Mouse (Mus musculus): Measurements from ENCODE around the gene Kif2a. TPM values are rescaled to one million over a fixed set of nuclear protein-coding genes. Genes with fewer than 3 reads are reported as not detected.

Kif2a gene
- total and polyA plus RNA-seq, 3 experiments: 16.3 to 85.5 (median 21.1) TPM

GRCm38 (mm10) chr13:107035078-107035477, 13.2 kb upstream of the Kif2a start:
- peak overlapping the region; percentile 67 for H3K4me2 ChIP-seq (ENCODE audit: insufficient read depth, low read depth, poor library complexity, severe bottlenecking)
- peaks cover 0 to 24% of the 10 kb centered on the region in 2 experiments for H3K36me3 ChIP-seq (replicated peaks in 1 of 2; ENCODE audit: control insufficient read depth in 1 of 2, insufficient read depth in 1 of 2, low read length in 1 of 2)
- peaks cover 4% of the 10 kb centered on the region for H3K79me2 ChIP-seq (replicated peaks; ENCODE audit: control insufficient read depth, extremely low read depth, insufficient read depth, poor library complexity, severe bottlenecking)
- no peaks in the 10 kb centered on the region for H3K27me3 ChIP-seq (replicated peaks)
- DNase-seq (ENCODE audit: extremely low read depth): no peak
- peak overlapping the region; percentile 4; the same call in 1 of the 2 replicates for H3K27ac ChIP-seq (ENCODE audit: insufficient read depth, low read depth)
- dilution Hi-C loops (cut with MboI; ENCODE audit: extremely low pct_ligation_motif_present, extremely low pct_unique_long_range_greater_than_20kb, low sequenced_read_pairs): no loop called here
- peak overlapping the region; percentile 56 to 97 (median 60) for H3K4me3 ChIP-seq (replicated peaks in 1 of 3; ENCODE audit: low read depth in 2 of 3, low read length in 2 of 3, poor library complexity in 1 of 3)
- H3K9me3 ChIP-seq (replicated peaks; ENCODE audit: low read length): no peaks in the 10 kb centered on the region
- TF ChIP-seq TBP (conservative IDR thresholded peaks at IDR 0.05; ENCODE audit: low read depth, low read length): no peak
- no peak for TF ChIP-seq IRF4 (IDR thresholded peaks at IDR 0.05; ENCODE audit: low read depth, low read length)
- TF ChIP-seq USF1 (IDR thresholded peaks at IDR 0.05; ENCODE audit: low read depth, low read length): no peak
- no peak for TF ChIP-seq PAX5 (IDR thresholded peaks at IDR 0.05; ENCODE audit: low read length)
- TF ChIP-seq CTCF (conservative IDR thresholded peaks at IDR 0.05 in 1 of 2, IDR thresholded peaks at IDR 0.05 in 1 of 2; ENCODE audit: low read depth in 2 of 2, low read length in 2 of 2): no peak
- no peak for TF ChIP-seq SIN3A (IDR thresholded peaks at IDR 0.05; ENCODE audit: low read length)
- TF ChIP-seq MAZ (IDR thresholded peaks at IDR 0.05; ENCODE audit: low read depth, low read length): no peak
- TF ChIP-seq RAD21 (IDR thresholded peaks at IDR 0.05; ENCODE audit: low read depth, low read length): no peak
- no peak for TF ChIP-seq BHLHE40 (IDR thresholded peaks at IDR 0.05; ENCODE audit: low read depth, low read length)
- no peak; the same call in 1 of the 2 replicates for TF ChIP-seq ZNF384 (IDR thresholded peaks at IDR 0.05; ENCODE audit: low read depth, low read length)
- TF ChIP-seq ZC3H11A (IDR thresholded peaks at IDR 0.05; ENCODE audit: low read depth, low read length): no peak
- no peak for TF ChIP-seq ZMIZ1 (IDR thresholded peaks at IDR 0.05; ENCODE audit: low read depth, low read length)
- no peak for TF ChIP-seq MEF2A (IDR thresholded peaks at IDR 0.05; ENCODE audit: borderline replicate concordance, low read depth, low read length)
- no peak for TF ChIP-seq ETS1 (conservative IDR thresholded peaks at IDR 0.05; ENCODE audit: low read depth, low read length)
- TF ChIP-seq POLR2A (IDR thresholded peaks at IDR 0.05; ENCODE audit: low read depth, low read length): no peak
- TF ChIP-seq KAT2A (IDR thresholded peaks at IDR 0.05; ENCODE audit: insufficient replicate concordance, low read length): no peak
- H3K4me1 ChIP-seq (ENCODE audit: control insufficient read depth in 1 of 2, insufficient read depth in 2 of 2): peaks cover 0 to 35% of the 10 kb centered on the region in 2 experiments; a peak in 2 of 4 replicates
- in situ Hi-C loops (cut with MboI; ENCODE audit: low pct_ligation_motif_present, low pct_unique_long_range_greater_than_20kb, low sequenced_read_pairs): no loop called here
- H3K9ac ChIP-seq (ENCODE audit: insufficient read depth, low read depth): peak overlapping the region; percentile 100

- H3K4me2 ChIP-seq (ENCODE audit: insufficient read depth, low read depth, poor library complexity, severe bottlenecking): peak overlapping the region; percentile 67
- dilution Hi-C loops (cut with MboI; ENCODE audit: extremely low pct_ligation_motif_present, extremely low pct_unique_long_range_greater_than_20kb, low sequenced_read_pairs) (no loop called here), in situ Hi-C loops (cut with MboI; ENCODE audit: low pct_ligation_motif_present, low pct_unique_long_range_greater_than_20kb, low sequenced_read_pairs) (no loop called here)
- peak; percentile 86 for DNase-seq (ENCODE audit: extremely low read depth)
- H3K4me1 ChIP-seq (ENCODE audit: control insufficient read depth in 1 of 2, insufficient read depth in 2 of 2): peaks cover 0 to 38% of the 10 kb centered on the region in 2 experiments; a peak in 2 of 4 replicates
- H3K27ac ChIP-seq (ENCODE audit: insufficient read depth, low read depth): peak overlapping the region; percentile 53; the same call in 1 of the 2 replicates
- H3K79me2 ChIP-seq (replicated peaks; ENCODE audit: control insufficient read depth, extremely low read depth, insufficient read depth, poor library complexity, severe bottlenecking): peaks cover 4% of the 10 kb centered on the region
- H3K36me3 ChIP-seq (replicated peaks in 1 of 2; ENCODE audit: control insufficient read depth in 1 of 2, insufficient read depth in 1 of 2, low read length in 1 of 2): peaks cover 0 to 24% of the 10 kb centered on the region in 2 experiments
- H3K9me3 ChIP-seq (replicated peaks; ENCODE audit: low read length): no peaks in the 10 kb centered on the region
- H3K4me3 ChIP-seq (replicated peaks in 1 of 3; ENCODE audit: low read depth in 2 of 3, low read length in 2 of 3, poor library complexity in 1 of 3): peak overlapping the region; percentile 56 to 97 (median 93)
- peak overlapping the region; percentile 100 for H3K9ac ChIP-seq (ENCODE audit: insufficient read depth, low read depth)
- H3K27me3 ChIP-seq (replicated peaks): no peaks in the 10 kb centered on the region
- TF ChIP-seq IRF4 (IDR thresholded peaks at IDR 0.05; ENCODE audit: low read depth, low read length): no peak
- no peak for TF ChIP-seq SMC3 (IDR thresholded peaks at IDR 0.05; ENCODE audit: low read depth, low read length)
- 0 out of 2 replicates have a peak, but pooled peaks have one; percentile 17 for TF ChIP-seq KAT2A (IDR thresholded peaks at IDR 0.05; ENCODE audit: insufficient replicate concordance, low read length)
- TF ChIP-seq NELFE (IDR thresholded peaks at IDR 0.05; ENCODE audit: low read depth, low read length): peak; percentile 49; the same call in 1 of the 2 replicates
- TF ChIP-seq POLR2A (IDR thresholded peaks at IDR 0.05; ENCODE audit: low read depth, low read length): peak; percentile 66
- peak; percentile 93 for TF ChIP-seq MYC (IDR thresholded peaks at IDR 0.05; ENCODE audit: low read depth, low read length)
- TF ChIP-seq UBTF (IDR thresholded peaks at IDR 0.05; ENCODE audit: low read depth, low read length): no peak
- TF ChIP-seq ZMIZ1 (IDR thresholded peaks at IDR 0.05; ENCODE audit: low read depth, low read length): peak; percentile 55; the same call in 1 of the 2 replicates
- TF ChIP-seq HCFC1 (IDR thresholded peaks at IDR 0.05; ENCODE audit: low read depth, low read length): peak; percentile 80
- no peak for TF ChIP-seq RCOR1 (conservative IDR thresholded peaks at IDR 0.05; ENCODE audit: low read depth, low read length)
- TF ChIP-seq TCF12 (IDR thresholded peaks at IDR 0.05; ENCODE audit: low read depth, low read length): peak; percentile 51
- no peak for TF ChIP-seq GABPA (IDR thresholded peaks at IDR 0.05; ENCODE audit: insufficient replicate concordance, low read depth, low read length)
- no peak for TF ChIP-seq MEF2A (IDR thresholded peaks at IDR 0.05; ENCODE audit: borderline replicate concordance, low read depth, low read length)
- TF ChIP-seq ELF1 (IDR thresholded peaks at IDR 0.05; ENCODE audit: low read depth, low read length): peak; percentile 71
- peak; percentile 38; the same call in 1 of the 2 replicates for TF ChIP-seq NRF1 (IDR thresholded peaks at IDR 0.05; ENCODE audit: low read depth, low read length)
- no peak; the same call in 1 of the 2 replicates for TF ChIP-seq JUND (conservative IDR thresholded peaks at IDR 0.05; ENCODE audit: low read depth, low read length)
- TF ChIP-seq POLR2AphosphoS2 (IDR thresholded peaks at IDR 0.05; ENCODE audit: low read depth, low read length): no peak
- TF ChIP-seq MAX (IDR thresholded peaks at IDR 0.05; ENCODE audit: low read length): peak; percentile 82
- TF ChIP-seq TBP (conservative IDR thresholded peaks at IDR 0.05; ENCODE audit: low read depth, low read length): peak; percentile 93
Measured at GRCm38 (mm10) chr13:107034028-107034920, 12.3 kb upstream of the Kif2a start.

Measured in CH12.LX (cell line).